Mouse (Mus musculus): ENCODE measurements around the gene Arl5a.
A peak's percentile ranks its signal among the peaks of the same experiment; 100 is the strongest.

The Arl5a gene

DNA sequence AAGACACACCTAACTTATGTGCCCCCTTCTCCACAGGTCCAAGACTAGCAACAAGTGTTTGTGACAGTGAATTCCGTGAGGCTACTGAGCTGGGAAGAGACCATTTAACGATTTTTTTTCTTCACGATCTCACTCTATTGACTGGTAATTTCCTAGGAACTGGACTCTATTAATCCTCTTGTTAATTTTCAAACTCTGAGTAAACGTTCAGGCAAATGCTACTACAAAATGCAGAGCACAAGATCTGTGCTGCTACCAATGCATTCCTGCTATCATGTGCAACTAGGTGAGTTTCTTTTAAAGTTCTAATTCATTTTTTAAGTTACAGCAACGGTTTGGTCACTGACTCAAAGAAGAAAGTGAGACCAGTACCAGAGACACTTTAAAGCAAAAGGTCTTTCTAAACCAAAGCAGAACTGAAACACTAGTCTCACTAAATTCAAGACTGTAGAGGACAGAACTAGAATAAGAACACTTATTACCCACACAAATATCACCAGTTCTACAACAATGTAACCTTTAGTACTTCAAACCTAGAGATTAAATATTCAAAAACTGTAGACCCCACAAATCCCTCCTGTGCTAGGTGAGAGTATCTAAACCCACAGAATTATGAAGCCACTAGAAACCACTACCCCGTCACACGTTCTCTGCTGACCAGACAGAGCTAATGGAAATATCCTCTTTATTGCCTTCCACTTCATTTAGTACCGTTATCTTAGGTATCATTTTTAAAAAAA is 1.7 kb downstream of the Arl5a start:
- DNase-seq (ENCODE audit: low read depth, low spot score) = no peak

- peak; percentile 37 for DNase-seq (ENCODE audit: low read depth, low spot score)
Measured at GRCm38 (mm10) chr2:52421197-52421596, 3.5 kb downstream of the Arl5a start.

- no peak for DNase-seq (ENCODE audit: low read depth, low spot score)
Measured at GRCm38 (mm10) chr2:52420001-52420710, 4.5 kb downstream of the Arl5a start.

- DNase-seq (ENCODE audit: low read depth, low spot score) = no peak
Measured at GRCm38 (mm10) chr2:52419295-52419694, 5.4 kb downstream of the Arl5a start.

DNA sequence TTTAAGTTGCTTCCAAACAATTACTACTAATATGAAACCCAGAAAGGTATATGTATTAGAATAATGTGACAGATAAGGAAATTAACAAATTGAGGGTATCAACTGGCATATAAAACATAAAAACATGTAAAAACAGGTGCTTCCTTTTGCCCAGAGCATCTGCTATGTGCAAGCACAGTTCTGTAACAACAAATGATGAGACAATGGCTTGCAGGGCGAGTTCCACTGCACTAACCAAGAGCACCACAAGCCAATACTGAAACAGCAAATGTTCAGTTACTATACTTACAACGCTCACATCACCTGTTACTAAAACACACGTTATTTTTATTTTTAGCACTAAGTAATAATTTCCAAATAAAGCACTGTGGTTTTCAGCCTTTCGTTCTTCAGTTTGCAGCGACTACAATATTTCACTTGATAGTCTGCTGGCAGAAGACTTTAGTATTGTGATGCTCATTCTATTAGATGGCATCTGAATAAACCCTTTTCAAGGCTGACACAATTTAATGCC is 12.1 kb downstream of the Arl5a start:
- DNase-seq (ENCODE audit: low read depth, low spot score) = no peak

GRCm38 (mm10) chr2:52406480-52406879 is 18.2 kb downstream of the Arl5a start:
- DNase-seq (ENCODE audit: low read depth, low spot score) = peak; percentile 57

GRCm38 (mm10) chr2:52405238-52405637 is 19.5 kb downstream of the Arl5a start:
- DNase-seq (ENCODE audit: low read depth, low spot score) = no peak

GRCm38 (mm10) chr2:52394529-52394928 is 30.2 kb downstream of the Arl5a start:
- DNase-seq (ENCODE audit: low read depth, low spot score) = no peak

GRCm38 (mm10) chr2:52390415-52390975 is 34.2 kb downstream of the Arl5a start:
- DNase-seq (ENCODE audit: low read depth, low spot score) = no peak

DNA sequence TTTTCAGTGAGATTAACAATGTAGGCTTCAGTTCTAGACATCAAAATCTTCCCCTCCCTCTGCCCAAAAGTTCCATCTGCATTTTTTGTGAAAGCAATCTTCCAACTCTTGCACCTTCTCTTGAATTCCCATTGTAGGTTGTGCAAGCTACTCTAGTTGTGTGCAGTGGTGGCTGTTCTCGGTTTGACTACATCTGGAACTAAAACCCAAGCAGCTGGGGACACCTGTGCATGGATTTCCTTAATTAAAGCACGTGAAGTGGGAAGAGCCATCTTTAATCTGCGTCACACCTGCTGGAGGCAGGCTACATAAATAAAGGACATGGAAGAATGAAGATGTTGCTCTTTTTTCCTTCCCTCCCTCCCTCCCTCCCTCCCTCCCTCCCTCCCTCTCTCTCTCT is 34.7 kb downstream of the Arl5a start:
- no peak for DNase-seq (ENCODE audit: low read depth, low spot score)

DNA sequence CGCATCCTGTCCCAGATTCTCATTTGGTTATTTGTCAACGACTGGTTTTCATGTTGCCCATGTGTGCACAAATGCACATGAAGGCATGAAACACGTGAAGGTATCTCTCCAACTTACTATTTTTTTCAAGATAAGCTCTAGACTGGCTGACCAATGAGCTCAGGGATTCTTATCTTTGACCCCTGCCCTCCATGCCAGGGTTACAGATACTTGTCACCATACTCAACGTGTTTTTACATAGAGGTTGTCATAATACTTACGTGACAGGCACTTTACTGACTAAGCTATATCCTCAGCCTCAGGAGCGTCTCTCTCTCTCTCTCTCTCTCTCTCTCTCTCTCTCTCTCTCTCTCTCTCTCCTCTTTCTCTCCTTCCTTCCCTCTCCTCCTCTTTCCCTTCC is 38.2 kb downstream of the Arl5a start:
- DNase-seq (ENCODE audit: low read depth, low spot score) = no peak

GRCm38 (mm10) chr2:52386037-52386436 is 38.7 kb downstream of the Arl5a start:
- DNase-seq (ENCODE audit: low read depth, low spot score) = no peak

DNA sequence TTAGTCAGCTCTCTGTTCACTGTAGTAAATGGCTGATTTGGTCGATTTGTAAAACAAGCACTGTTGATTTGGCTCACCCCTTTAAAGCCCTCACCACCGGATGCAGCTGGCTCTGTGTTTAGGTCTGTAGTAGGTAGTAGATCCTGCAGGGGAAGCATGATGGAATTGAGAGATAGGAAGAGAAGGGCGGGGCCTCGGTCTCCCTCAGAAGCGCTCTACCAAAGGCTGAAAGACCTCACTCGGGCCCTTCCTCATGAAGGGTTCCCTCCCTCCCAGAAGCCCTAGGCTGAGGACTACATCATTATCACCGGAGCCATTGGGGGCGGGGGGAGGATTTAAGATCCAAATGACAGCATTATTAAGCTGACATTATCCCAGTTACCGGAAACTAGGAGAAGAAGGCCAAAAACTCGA is 45.8 kb downstream of the Arl5a start:
- DNase-seq (ENCODE audit: low read depth, low spot score) = peak; percentile 69

- DNase-seq (ENCODE audit: low read depth, low spot score) = peak; percentile 46
Measured at GRCm38 (mm10) chr2:52378448-52378804, 46.3 kb downstream of the Arl5a start, which contains the start of gene Neb. TSS of gene Neb (minus strand) at chr2:52378474.

GRCm38 (mm10) chr2:52377706-52378447 is 46.8 kb downstream of the Arl5a start:
- DNase-seq (ENCODE audit: low read depth, low spot score) = no peak

DNA sequence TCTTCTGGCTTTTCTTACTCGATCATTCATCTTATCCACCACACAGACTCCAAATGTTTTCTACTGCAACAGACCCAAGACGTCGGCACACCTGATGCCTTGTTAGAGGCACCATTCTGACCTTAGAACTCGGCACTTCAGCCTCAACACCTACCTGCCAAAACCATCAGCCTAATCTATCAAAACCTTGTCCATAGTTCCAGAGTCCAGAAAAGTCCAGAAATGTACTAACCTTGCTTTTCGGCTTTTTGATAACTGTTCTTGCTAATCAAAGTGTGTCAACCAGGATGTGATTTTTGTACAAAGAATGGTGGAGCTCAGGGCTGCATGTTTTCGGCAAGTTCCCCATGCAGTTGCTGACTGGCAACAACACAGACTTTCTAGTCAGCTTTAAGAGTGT is 50.0 kb downstream of the Arl5a start:
- DNase-seq (ENCODE audit: low read depth, low spot score) = no peak

- DNase-seq (ENCODE audit: low read depth, low spot score) = no peak
Measured at GRCm38 (mm10) chr2:52372480-52372879, 52.2 kb downstream of the Arl5a start.

DNA sequence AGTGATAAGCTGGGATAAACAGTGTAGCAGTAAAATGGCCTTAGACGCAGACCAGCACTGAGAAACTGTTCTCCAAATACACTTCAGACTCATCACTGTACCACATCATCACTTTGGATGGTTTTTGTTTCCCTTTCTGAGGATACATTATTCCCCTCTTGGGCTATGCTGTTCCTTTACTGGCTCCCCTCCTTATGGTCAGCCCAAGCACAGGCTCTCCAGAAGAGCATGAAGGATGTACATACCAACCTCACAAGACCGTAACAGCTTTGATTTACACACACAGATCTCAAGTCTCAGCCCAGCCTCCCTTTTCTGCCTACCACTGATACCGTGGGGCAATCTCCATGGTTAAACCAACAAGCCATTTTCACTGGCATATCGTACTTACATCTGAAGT is 52.6 kb downstream of the Arl5a start:
- DNase-seq (ENCODE audit: low read depth, low spot score) = no peak

- DNase-seq (ENCODE audit: low read depth, low spot score) = no peak
Measured at GRCm38 (mm10) chr2:52371066-52371465, 53.6 kb downstream of the Arl5a start.

DNA sequence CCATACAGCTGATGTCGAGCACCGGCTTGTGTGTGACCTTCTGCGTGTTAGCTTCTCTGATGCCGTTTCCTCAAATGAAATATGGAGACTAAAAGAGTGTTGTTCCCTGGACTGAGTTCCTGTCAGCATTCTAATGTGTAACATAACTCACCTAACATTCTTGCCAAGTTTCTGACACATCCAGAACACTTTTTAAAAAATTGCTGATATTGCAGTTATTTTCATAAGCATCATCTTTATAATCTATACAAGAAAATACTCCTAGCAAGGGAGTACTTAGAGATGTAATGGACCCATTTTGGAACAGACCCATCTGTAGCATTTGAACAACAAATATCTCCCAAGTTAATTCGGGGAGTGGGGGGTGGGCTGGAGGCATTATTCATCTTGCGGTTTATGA is 55.1 kb downstream of the Arl5a start:
- no peak for DNase-seq (ENCODE audit: low read depth, low spot score)

DNA sequence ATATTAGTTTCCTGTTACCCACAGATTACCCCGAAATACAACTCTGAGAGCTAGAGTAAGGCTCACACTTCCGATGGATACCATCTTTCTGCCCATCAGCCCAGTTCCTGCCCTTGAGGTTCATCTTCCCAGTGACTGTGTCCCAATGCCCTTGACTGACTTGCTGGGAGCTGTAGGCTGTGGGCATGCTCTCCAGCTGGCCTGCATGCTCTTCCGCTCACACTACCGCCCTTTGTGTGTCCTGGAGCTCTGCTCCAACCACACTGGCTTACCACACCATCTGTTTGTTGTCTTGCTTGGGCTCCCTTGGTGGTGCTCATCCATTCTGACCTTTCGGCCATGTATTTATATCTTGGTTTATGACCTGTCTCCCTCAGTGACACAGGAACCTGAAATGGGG is 57.0 kb downstream of the Arl5a start:
- no peak for DNase-seq (ENCODE audit: low read depth, low spot score)

GRCm38 (mm10) chr2:52367248-52367647 is 57.5 kb downstream of the Arl5a start:
- DNase-seq (ENCODE audit: low read depth, low spot score) = no peak

Measured in CD4-positive helper T cell, adult 2 months (primary cell).